Mouse (Mus musculus) limb, embryonic 11.5 days (tissue): ENCODE measurements around the gene Ugt1a6b. TPM values are rescaled to one million over a fixed set of nuclear protein-coding genes. Genes with fewer than 3 reads are reported as not detected.

Source experiments
- ATAC-seq: fragments of 200-750 bp; cut with Nextera tagmentation; 2 replicates; pipeline ENCODE4 v1.8.0; 2017; ENCODE audit warnings: low read depth; ENCODE audit not compliant: insufficient number of reproducible peaks, low FRiP score, low TSS enrichment
- DNase-seq: peaks from one replicate; pipeline ENCODE4 v3.0.0-alpha.2; 2015; ENCODE audit warnings: low spot score
- H3K27ac ChIP-seq: fragments of 300-500 bp; sonication (generic); replicated peaks from 2 replicates; pipeline ENCODE4 v1.5.1; 2014; ENCODE audit warnings: low read depth, mild to moderate bottlenecking, low read length
- H3K27me3 ChIP-seq: fragments of 300-500 bp; sonication (generic); 2 replicates; pipeline ENCODE4 v1.6.1; 2014; ENCODE audit warnings: mild to moderate bottlenecking, low read length, mixed read lengths; ENCODE audit not compliant: control insufficient read depth, insufficient read depth
- H3K36me3 ChIP-seq: fragments of 300-500 bp; sonication (generic); 2 replicates; pipeline ENCODE4 v1.6.1; 2014; ENCODE audit warnings: mild to moderate bottlenecking, low read length, moderate library complexity, mixed read lengths; ENCODE audit not compliant: control insufficient read depth, insufficient read depth
- H3K4me1 ChIP-seq: fragments of 300-500 bp; sonication (generic); 2 replicates; pipeline ENCODE4 v1.6.1; 2014; ENCODE audit warnings: low read length, mixed read lengths; ENCODE audit not compliant: control insufficient read depth, insufficient read depth
- H3K4me2 ChIP-seq: fragments of 300-500 bp; sonication (generic); 2 replicates; pipeline ENCODE4 v1.6.1; 2014; ENCODE audit warnings: low read depth, mild to moderate bottlenecking, moderate library complexity; ENCODE audit not compliant: severe bottlenecking
- H3K4me3 ChIP-seq: fragments of 300-500 bp; sonication (generic); 2 replicates; pipeline ENCODE4 v1.5.1; 2014; ENCODE audit warnings: low read depth, low read length
- H3K9ac ChIP-seq: fragments of 300-500 bp; sonication (generic); 2 replicates; pipeline ENCODE4 v1.6.1; 2014; ENCODE audit warnings: mild to moderate bottlenecking, low read length
- H3K9me3 ChIP-seq: fragments of 300-500 bp; sonication (generic); 2 replicates; pipeline ENCODE4 v1.6.1; 2016; ENCODE audit warnings: low read length; ENCODE audit not compliant: control insufficient read depth
- WGBS: fragments of 180-500 bp; shearing (Covaris S2); extraction: QIAGEN DNeasy Blood & Tissue Kit; methylation state at CpG from one replicate; pipeline ENCODE4 v1.1.7; 2014; 5-methylcytosine and 5-hydroxymethylcytosine counted together
- polyA plus RNA-seq: library from polyadenylated mRNA; unstranded; fragments of >200 nt; fragmentation: Nextera tagmentation; extraction: Ambion mirVana; gene quantifications from 2 replicates; pipeline ENCODE4 v1.2.1, GENCODE M21; 2014

Gene Ugt1a6b
- polyA plus RNA-seq, 1 experiment from 2014 or later: not detected

GRCm38 (mm10) chr1:88232664-88233380, 129.8 kb downstream of the Ugt1a6b start:
- Histone ChIP-seq H3K27me3 (no peaks in the 10 kb centered on the region), H3K9ac (no peak overlapping the region), H3K27ac (no peak overlapping the region), H3K9me3 (peaks cover 95% of the 10 kb centered on the region), H3K4me3 (no peak overlapping the region), H3K4me1 (no peaks in the 10 kb centered on the region), H3K36me3 (no peaks in the 10 kb centered on the region; the same call in 1 of the 2 replicates), H3K4me2 (no peak overlapping the region)
- ATAC-seq (no peak), DNase-seq (no peak)
- 57% methylated on average over 3 of the region's 3 CpGs for WGBS

GRCm38 (mm10) chr1:88233421-88234247, 130.6 kb downstream of the Ugt1a6b start:
- Histone ChIP-seq H3K4me2 (no peak overlapping the region), H3K9ac (no peak overlapping the region), H3K9me3 (peaks cover 95% of the 10 kb centered on the region), H3K27me3 (no peaks in the 10 kb centered on the region), H3K4me3 (no peak overlapping the region), H3K36me3 (no peaks in the 10 kb centered on the region; the same call in 1 of the 2 replicates), H3K27ac (no peak overlapping the region), H3K4me1 (no peaks in the 10 kb centered on the region)
- DNase-seq (no peak), ATAC-seq (no peak)
- 73% methylated on average over 14 of the region's 14 CpGs for WGBS

- Histone ChIP-seq H3K4me3 (no peak overlapping the region), H3K27me3 (no peaks in the 10 kb centered on the region), H3K36me3 (no peaks in the 10 kb centered on the region; the same call in 1 of the 2 replicates), H3K27ac (no peak overlapping the region), H3K9ac (no peak overlapping the region), H3K4me2 (no peak overlapping the region), H3K9me3 (peaks cover 97% of the 10 kb centered on the region), H3K4me1 (no peaks in the 10 kb centered on the region)
- no peak for DNase-seq
- ATAC-seq: no peak
- 69% methylated on average over 4 of the region's 4 CpGs for WGBS
These were observed 131.2 kb downstream of the Ugt1a6b start for GRCm38 (mm10) chr1:88234248-88234610.

- WGBS: 47% methylated on average over 5 of the region's 5 CpGs
- no peaks in the 10 kb centered on the region for H3K27me3 ChIP-seq
These were observed 131.6 kb downstream of the Ugt1a6b start for GRCm38 (mm10) chr1:88234646-88235045.

GRCm38 (mm10) chr1:88235046-88235893, 132.2 kb downstream of the Ugt1a6b start:
- H3K27me3 ChIP-seq: no peaks in the 10 kb centered on the region
- no peaks in the 10 kb centered on the region for H3K4me1 ChIP-seq
- no peak overlapping the region for H3K27ac ChIP-seq
- no peak overlapping the region for H3K4me2 ChIP-seq
- 65% methylated on average over 11 of the region's 11 CpGs for WGBS
- DNase-seq (no peak), ATAC-seq (no peak)
- no peak overlapping the region for H3K4me3 ChIP-seq
- no peak overlapping the region for H3K9ac ChIP-seq
- H3K36me3 ChIP-seq: no peaks in the 10 kb centered on the region; the same call in 1 of the 2 replicates
- peaks cover 97% of the 10 kb centered on the region for H3K9me3 ChIP-seq

More at GRCm38 (mm10) chr1:88234646-88235045, 131.6 kb downstream of the Ugt1a6b start:
- no peaks in the 10 kb centered on the region for H3K4me1 ChIP-seq
- no peak overlapping the region for H3K9ac ChIP-seq
- DNase-seq (no peak), ATAC-seq (no peak)
- H3K4me3 ChIP-seq: no peak overlapping the region
- H3K36me3 ChIP-seq: no peaks in the 10 kb centered on the region; the same call in 1 of the 2 replicates
- no peak overlapping the region for H3K27ac ChIP-seq
- peaks cover 97% of the 10 kb centered on the region for H3K9me3 ChIP-seq
- H3K4me2 ChIP-seq: no peak overlapping the region

GRCm38 (mm10) chr1:88235894-88236415, 132.9 kb downstream of the Ugt1a6b start:
- Histone ChIP-seq H3K27me3 (no peaks in the 10 kb centered on the region), H3K9ac (no peak overlapping the region), H3K4me1 (no peaks in the 10 kb centered on the region), H3K4me2 (no peak overlapping the region), H3K9me3 (peaks cover 97% of the 10 kb centered on the region), H3K27ac (no peak overlapping the region), H3K36me3 (no peaks in the 10 kb centered on the region; the same call in 1 of the 2 replicates), H3K4me3 (no peak overlapping the region)
- DNase-seq: no peak
- ATAC-seq: no peak
- WGBS: 72% methylated on average over 4 of the region's 4 CpGs

GRCm38 (mm10) chr1:88237311-88237710, 134.3 kb downstream of the Ugt1a6b start:
- no peak overlapping the region for H3K4me2 ChIP-seq
- no peaks in the 10 kb centered on the region for H3K4me1 ChIP-seq
- H3K9me3 ChIP-seq: peaks cover 93% of the 10 kb centered on the region
- DNase-seq (no peak), ATAC-seq (no peak)
- H3K27me3 ChIP-seq: no peaks in the 10 kb centered on the region
- no peak overlapping the region for H3K27ac ChIP-seq
- WGBS: 77% methylated on average over 5 of the region's 5 CpGs
- H3K9ac ChIP-seq: no peak overlapping the region
- H3K4me3 ChIP-seq: no peak overlapping the region
- H3K36me3 ChIP-seq: no peaks in the 10 kb centered on the region

GRCm38 (mm10) chr1:88238771-88239170, 135.7 kb downstream of the Ugt1a6b start:
- H3K4me2 ChIP-seq: no peak overlapping the region
- ATAC-seq (no peak), DNase-seq (no peak)
- H3K4me1 ChIP-seq: no peaks in the 10 kb centered on the region
- no peaks in the 10 kb centered on the region for H3K27me3 ChIP-seq
- peaks cover 92% of the 10 kb centered on the region for H3K9me3 ChIP-seq
- H3K36me3 ChIP-seq: no peaks in the 10 kb centered on the region
- H3K4me3 ChIP-seq: no peak overlapping the region
- 81% methylated on average over 6 of the region's 6 CpGs for WGBS
- H3K27ac ChIP-seq: no peak overlapping the region
- H3K9ac ChIP-seq: no peak overlapping the region
